Mouse (Mus musculus) heart, postnatal 36 days (tissue): ENCODE measurements at regions not wholly inside any gene's neighbourhood (a gene's known extent, or its start where the extent isn't known, plus 50 kb on each side); places are given as distances from the start of the nearest gene placed in this dataset.

ENCODE experiments used
- DNase-seq, 2 experiments: peaks; one replicate each; pipeline ENCODE4 v3.0.0; 2021 to 2022
- intact Hi-C: fragments of 180-260 bp; cut with DNase I; formaldehyde crosslinking; loops from one replicate; pipeline ENCODE4 v1.15.1; 2025

GRCm38 (mm10) chr16:54440932-54441331, 856.9 kb downstream of the Zpld1 start:
- intact Hi-C loops, result no loop called here

DNA sequence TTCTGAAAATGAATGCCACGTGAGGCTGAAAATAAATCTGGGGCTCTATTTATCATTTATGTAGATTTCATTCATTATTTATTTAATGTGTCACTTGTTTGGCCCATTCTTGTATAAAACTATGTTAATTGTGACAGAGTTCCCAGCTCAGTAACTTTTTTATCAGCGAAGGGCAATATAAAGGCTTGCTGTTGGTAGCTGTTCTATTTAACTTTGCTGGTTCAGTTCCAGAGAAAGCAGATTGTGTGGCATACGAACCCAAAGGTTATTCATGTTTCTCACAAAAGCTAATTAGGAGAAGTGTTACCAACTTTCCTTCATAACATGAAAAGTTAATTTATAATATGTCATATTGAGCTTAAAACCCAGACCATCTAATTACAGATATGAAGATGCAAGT, 891.1 kb downstream of the Zpld1 start:
- DNase-seq, result no peak
- intact Hi-C loops, result no loop called here

More at GRCm38 (mm10) chr16:54440932-54441331, 856.9 kb downstream of the Zpld1 start:
- no peak for DNase-seq

DNA sequence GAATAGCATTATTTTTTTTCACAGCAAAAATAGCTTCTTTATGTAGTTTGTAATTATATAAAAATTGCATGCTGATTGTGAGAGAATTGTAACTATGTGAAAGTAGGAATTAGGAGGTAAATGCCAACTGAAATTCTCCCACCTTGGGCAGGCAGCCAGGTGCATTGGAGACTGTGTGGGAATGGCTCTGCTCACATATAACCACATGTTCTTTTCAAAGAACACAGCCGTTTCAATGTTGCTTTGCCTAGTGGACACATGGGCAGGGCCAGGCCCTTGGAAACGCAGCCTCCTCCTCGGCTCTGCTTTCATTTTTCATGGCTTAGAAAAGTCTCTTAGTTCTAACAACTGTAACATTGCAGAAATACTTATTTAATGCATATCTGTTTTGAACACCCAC, 913.8 kb downstream of the Zpld1 start:
- DNase-seq, result no peak
- intact Hi-C loops, result no loop called here

DNA sequence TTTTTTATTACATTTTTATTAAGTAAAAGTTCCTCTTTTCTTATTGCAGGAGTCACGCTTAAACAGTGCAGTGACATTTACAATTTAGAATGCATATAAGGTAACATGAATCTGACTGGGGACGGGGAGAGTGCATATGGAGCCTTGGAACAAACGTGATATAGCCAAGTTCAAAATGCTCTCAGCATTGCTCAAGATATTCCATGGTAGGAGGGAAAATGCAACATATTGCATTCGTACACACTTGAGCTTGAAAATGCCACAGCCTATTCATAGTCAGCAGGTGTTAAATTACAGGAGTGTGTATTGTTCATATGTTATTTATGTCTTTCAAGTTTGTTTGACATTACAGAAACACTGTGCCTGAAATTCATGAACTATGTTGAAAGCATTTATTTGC, 922.8 kb downstream of the Zpld1 start:
- intact Hi-C loops, result no loop called here
- DNase-seq, result no peak

GRCm38 (mm10) chr16:54354423-54354822, 943.4 kb downstream of the Zpld1 start:
- intact Hi-C loops, result no loop called here
- peak in 1 of 2 experiments; percentile 4 for DNase-seq

DNA sequence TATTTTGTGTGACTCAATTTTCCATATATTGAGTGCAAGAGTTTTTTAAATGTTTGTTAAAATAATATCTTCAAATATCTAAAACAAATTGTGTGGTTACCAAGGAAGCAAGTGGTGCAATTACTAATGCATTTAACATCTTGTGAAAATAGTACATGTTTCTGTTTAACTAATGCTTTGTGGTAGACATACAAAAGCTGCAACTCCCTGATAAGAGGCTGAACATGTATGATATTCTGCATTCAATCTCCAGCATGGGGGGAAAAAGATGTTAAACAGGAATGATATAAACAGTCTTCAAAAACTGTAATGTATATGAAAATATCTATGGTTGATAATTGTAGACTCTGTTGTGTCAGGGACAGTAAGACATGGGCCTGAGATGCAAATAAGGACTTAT, 949.0 kb downstream of the Zpld1 start:
- intact Hi-C loops, result no loop called here
- no peak for DNase-seq

GRCm38 (mm10) chr16:54346086-54346789, 951.5 kb downstream of the Zpld1 start:
- no peak for DNase-seq
- intact Hi-C loops, result no loop called here
